Mouse (Mus musculus): ENCODE measurements around the gene Cmss1.

Cmss1 gene

DNA sequence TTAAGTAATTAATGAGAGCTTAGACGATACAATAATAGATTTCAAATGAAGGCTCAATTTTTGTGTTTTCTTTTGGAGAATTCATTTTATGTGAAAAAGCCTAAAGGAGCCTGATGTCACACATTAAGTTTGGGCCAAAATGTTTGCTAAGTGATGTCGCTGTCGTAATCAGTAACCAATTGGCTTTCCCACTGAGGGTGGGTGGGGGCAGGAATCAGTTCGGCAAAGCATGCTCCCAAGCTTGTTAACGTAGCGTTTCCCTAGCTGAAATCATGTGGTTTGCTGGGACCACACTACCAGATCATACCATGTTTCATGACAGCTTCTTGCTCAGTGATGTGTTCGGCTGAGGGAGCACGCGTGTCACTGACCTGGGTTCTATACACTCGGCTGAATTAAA is 91.0 kb downstream of the Cmss1 start:
- no peak for DNase-seq (ENCODE audit: low read depth)

DNA sequence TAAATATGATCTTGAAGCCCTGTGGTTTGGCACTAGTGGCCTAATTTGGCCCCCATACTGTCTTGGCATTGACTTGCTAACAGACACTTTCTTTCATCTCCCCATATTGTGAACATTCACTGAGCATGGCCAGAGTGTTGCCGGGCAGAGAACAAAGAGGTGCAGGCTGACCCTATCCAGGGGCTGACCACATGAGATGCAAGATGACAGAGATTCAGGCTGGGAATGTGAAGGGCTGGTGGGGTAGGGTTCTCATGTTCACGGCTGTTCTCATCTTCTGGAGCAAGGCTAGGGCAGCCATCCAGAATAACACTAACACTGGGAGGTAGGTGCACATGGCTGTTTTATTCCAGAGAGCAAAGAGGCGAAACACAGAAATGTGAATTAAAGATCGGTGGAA is 92.3 kb downstream of the Cmss1 start:
- no peak for DNase-seq (ENCODE audit: low read depth)

DNA sequence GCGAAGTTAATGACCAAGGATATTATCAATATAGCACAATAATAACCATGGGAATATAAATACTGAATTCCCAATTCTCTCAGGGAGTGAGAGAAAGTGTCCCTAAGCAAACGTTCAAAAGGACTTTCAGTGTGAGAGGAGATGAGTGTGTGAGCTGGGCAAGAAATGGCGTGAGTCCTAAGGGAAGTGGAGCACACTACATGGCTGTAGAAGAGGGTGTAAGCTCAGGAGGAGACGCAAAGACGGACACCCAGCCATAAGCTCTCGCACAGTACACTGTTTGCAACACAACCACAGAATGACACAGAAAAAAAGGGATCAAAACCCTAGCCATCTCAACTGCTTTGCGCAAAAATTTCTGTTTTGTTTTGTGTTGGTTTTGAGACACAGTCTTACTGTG is 93.1 kb downstream of the Cmss1 start:
- DNase-seq (ENCODE audit: low read depth) = no peak

DNA sequence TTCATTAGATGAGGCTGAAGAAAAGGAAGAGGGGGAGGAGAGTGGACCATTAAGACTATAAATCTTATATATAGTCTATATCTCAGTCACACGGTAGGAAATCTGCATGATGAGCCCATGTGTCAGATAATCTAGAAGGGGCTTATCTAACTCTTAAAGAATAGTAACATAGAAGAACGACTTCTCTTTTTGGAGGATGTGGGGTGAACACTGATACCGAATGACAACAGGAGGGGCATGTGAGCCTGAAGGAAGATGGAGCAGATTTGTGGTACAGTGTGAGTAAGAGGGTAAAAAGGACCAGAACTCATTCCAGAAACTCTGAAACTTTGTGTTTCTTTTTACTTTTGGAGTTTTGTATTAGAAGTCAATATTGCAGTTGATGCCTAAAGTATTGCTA is 97.6 kb downstream of the Cmss1 start:
- DNase-seq (ENCODE audit: low read depth) = no peak

DNA sequence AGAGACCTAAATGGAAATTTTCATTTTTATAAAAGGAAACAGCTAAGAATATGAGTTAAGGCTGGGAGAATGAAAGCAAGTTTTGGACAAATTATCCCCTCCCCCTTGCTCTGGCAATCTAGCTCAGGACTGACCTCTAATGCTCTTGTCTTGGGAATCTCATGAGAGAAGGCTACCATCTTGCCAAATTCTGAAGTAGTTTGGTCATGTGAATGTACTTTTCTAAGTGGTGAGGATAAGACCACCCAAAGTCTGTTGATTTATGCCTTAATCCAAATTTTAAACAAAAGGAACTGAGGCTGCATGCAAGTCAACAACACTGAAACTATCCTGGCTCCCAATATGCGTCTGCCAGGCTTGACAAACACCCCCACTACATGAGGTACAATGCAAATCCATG is 98.3 kb downstream of the Cmss1 start:
- DNase-seq (ENCODE audit: low read depth) = no peak

DNA sequence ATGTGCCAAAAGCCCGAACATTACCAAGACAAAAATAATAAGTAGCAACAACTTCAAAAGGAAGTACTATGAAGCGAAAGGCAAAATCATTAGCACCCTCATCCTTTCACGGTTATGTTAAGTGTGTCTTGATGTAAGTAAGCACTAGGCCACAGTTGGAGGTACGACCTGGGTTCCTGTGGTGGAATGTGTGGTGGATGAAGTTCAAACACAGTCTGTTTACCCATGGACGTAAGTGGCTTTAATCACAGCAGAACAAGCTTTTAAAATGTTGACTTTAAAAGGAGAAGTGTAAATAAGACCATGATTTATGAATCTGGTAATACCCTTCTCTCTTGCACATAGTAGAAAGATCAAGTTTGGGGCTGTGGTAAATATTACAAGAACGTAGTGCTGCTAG is 100.5 kb downstream of the Cmss1 start:
- no peak for DNase-seq (ENCODE audit: low read depth)

DNA sequence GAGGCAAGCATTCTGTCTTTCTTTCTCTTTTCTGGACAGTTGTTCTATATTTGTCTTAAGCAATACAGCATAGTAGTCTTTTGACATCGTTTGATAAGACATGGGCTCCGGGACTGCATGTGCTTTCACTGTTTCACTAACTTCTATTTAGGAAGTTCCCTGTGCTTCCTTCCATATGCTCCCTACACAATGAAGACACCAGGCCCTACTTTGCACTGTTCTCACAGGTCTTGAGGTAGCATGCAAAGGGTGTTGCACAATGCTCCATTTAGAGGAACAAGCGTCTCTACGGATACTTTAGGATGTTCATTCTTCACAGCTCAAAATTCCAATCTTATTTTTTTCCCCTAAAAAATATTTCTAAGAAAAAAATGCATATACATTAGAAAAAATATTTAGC is 101.9 kb downstream of the Cmss1 start:
- DNase-seq (ENCODE audit: low read depth) = no peak

DNA sequence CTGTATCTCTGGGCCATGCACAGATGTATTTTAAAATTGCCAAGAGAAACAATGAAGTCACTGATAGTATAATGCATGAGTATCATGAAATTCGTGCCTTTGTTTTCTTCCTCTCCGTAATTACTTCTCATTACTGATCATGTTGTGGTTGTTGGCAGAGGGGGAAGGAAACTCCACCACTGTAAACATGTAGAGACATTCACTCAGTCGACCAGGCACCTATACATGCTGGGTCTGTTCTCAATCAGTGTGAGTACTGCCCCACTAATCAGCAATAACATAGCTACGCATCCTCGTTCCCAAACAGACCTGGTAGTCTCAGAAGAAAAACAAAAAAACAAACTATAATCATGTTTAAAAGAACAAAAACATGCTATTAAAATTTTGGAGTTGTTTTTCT is 103.9 kb downstream of the Cmss1 start:
- DNase-seq (ENCODE audit: low read depth) = no peak

DNA sequence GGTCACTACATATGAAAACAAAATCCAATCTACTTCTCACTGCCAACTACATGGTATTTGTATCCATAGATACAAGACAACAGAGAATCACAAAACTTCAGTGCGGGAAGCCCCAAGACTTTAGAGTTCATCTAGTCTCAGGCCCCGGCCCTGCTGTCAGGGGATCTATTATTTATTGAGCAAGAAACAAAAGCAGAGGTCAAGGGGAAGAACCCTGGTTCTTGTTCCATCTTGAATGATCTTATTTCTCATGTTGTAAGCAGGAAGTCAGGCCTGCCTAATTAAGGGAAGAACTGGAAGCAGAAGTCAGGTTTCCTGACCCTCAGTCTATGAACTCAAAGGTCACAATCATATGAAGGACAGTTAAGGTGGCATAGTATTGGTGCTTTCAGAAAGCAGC is 104.4 kb downstream of the Cmss1 start:
- no peak for DNase-seq (ENCODE audit: low read depth)

DNA sequence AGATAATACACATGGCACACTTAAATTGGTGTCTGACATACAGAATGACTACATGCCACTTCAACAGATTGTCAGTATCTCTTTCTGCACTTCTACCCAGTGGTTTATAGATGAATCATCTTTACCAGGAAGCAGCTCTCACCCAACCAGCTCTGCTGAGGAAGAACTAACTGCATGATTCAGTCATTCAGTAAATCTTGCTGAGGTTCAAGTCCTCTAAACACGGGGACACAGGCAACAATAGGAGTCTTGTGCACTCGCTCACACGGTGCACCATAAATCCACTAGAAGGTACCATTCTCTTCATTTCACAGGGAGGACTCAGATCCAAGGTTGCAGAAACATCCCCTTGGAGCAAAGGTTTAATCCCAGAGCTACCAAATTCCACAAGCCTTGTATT is 105.8 kb downstream of the Cmss1 start:
- DNase-seq (ENCODE audit: low read depth) = peak; percentile 36

DNA sequence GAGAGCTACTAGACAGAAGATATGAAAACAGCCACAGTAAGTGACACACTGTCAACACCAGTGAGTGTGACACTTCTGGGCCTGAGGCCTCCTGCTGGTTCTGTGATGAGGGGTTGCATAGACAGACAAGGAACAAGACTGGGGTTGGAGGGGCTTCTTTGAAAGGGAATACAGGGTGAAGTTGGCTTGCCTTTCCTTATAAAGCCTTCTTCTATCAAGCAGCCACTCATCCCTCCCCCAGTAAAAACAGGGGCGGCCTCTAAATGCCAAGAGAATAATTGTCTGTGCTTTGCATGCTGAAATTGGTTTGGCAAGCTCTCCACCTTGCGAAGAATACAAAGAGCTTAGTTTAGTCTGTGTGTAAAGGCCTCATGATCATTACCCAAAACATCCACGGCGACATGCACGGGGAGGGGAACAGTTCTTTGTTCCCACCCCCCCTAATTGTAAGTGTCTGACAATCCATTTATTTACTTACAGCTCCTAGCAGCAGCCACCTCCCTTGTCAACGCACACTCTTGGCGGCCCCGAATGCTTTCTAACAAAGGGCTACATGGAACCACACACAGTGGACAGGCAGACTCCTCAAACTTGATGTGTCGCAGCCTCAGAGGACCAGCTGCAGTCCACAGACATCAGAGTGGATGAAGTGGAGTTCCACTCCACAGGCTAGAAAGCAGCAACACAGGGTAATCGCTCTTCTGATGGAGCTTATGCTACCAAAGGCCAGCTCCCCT is 110.1 kb downstream of the Cmss1 start:
- no peak for DNase-seq (ENCODE audit: low read depth)

DNA sequence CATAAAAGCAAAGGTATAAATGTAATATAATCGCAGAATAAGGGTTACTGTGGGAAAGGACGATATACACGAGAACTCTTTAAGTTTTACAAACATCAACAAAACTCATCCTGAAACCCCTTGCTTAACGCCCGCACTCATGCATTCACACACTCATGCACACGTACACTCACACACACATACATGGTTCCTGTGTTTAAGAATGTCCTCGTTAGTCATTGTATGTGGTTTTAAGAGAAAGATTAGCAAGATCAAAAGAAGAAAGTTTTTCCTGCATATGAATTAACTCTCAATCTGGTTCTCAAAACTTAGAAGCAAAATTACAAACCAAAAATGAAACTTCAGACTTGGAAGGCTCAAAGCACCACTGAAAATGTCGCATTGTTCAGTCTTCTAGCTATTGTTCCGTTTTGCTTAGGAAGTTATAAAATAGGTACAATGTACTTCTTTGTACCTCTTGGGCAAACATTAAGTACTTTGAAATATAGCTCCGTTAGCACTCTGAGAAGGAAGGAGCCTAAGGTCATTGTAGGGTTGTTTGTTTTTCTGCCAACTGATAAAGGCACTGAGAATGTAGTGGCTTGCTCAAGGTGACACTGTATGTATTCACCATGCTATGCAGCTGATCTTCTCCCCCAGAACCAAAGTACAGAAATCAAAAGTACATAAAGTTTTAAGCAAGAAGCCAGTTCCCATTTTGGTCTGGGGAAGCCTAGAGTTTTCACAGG is 111.0 kb downstream of the Cmss1 start:
- DNase-seq (ENCODE audit: low read depth) = no peak

DNA sequence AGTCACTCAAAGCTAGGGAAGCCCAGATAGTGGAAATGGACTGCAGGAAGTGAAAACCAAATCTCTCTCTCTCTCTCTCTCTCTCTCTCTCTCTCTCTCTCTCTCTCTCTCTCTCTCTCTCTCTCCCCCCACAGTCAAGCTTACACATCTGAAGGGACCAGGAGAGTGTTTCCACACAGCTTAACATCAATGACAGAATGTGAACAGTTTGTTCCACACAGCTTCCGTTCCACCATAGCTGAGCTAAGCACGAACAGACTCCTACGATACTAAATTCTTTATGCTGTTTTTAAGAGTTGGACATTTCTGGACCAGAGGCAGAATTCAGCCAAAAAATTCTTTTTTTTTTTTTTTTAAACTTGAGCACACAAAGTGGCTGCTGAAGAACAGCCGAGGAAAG is 114.8 kb downstream of the Cmss1 start:
- DNase-seq (ENCODE audit: low read depth) = no peak

DNA sequence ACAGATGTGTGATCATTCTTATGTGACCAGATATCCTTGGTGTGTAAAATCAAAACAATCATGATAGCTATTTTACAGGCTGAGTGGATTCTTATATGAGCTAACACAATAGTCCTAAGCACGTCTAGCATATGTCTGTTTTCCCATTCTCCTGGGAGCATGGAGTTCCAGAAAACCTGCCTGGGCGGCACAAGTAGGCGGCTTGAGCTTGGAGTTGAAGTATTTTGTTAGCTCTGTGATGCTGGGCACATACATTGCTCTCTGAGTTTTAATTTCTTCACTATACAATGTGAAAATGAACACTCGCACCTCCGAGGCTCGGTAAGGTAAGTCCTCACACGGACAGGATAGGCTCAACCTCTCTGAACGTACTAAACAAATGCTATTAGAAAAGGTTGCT is 116.0 kb downstream of the Cmss1 start:
- DNase-seq (ENCODE audit: low read depth) = no peak

DNA sequence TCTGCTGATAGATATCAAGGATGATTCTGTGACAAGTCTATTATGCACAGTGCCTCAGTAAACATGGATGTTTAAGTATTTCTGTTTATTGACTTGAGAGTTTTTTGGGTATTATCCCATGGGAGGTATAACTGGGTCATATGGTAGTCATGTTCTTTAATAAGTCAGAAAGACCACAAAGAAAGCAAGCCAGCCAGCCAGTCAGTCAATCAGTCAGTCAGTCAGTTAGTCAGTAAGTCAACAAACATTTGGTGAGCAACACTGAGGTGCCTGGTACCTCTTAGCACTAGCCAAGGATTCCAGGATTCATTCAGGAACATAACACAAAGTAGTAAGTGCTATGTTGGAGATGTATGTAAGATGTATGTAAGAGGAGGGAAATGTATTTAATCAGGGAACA is 118.0 kb downstream of the Cmss1 start:
- DNase-seq (ENCODE audit: low read depth) = peak; percentile 55

DNA sequence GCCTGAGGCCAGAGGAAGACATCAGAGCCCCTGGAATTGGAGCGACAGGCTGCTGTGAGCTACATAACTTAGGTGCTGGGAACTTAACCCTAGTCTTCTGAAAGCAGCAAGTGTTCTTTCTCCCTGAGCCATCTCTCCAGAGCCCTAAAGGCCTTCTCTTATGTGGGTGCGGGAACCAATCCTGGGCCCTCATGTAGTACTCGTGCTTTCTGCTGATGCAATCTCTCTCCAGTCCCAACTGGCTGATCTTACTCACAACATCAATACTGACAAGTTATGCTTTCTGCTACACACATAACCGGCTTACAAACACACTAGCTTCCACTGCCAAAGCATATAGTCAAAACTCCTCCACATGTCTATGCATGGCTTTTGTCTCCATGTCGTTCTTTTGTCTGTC is 120.4 kb downstream of the Cmss1 start:
- peak; percentile 36 for DNase-seq (ENCODE audit: low read depth)

DNA sequence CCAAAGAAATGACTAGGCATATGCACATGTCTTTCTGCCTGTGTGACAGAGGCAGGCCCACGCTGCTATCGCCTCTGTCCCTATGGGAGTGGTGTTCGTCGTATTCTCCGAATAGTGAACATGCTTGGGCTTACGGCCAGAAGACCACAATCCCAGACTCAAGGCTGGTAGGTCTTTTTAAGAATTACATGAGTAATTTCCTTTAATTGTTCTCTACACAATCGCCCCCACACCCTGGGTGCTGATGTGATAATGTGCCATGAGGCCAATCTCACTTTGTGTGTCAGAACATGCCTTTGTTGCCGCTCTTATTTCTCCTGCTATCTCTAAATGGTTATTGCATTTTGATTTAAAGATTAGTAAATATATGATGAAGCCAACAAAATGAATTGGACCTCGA is 121.4 kb downstream of the Cmss1 start:
- no peak for DNase-seq (ENCODE audit: low read depth)

DNA sequence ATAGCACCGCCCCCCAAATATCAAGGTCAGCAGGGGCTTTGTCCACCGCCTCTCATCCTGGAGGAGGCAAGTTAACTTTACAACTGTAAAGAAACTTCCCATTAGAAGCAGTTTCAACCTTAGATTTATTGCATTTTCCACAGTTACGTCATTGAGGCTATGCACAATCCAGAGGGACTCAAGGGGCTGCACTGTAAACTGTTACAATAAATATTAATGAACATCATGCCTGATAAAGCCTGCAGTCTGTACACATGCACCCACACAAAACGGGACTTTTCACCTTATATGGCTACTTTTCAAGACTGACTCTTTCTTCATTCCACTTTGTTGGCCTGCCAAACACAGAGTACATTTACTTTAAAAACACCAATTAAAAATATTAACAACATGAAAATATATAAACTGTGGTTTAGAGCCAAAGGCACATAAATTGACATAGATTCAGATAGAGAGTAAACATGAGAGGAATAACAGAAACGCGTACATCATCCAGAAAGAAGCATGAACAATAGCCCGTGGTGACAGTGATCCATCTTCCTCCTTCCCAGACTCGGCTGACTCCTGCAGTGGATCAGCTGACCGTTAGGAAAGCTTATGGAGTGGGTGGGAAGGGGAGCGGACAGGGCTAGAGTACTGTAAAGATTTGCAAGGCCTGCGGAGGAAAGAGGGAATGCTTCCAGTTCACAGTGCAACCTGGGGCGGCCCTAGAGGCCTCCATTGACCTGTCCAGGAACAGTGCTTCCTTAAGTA is 122.4 kb downstream of the Cmss1 start:
- no peak for DNase-seq (ENCODE audit: low read depth)

DNA sequence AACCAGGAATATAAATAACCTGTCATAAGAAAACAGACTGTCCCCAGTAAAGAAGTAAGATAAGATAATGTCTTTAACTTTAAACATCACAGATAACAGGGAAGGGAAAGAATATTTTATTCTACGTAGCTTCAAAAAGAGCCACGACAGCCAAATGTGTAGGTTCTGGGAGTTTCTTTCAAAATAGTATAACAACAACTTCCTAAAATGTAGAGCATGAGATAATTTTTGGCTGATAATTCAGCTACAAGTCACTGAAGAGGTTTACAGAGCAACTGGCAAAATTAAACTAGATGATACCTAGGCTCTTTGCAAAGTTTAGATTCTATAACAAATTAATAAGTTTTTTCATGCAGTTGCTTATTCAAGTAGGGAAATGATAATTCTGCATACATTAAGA is 123.2 kb downstream of the Cmss1 start:
- DNase-seq (ENCODE audit: low read depth) = no peak

DNA sequence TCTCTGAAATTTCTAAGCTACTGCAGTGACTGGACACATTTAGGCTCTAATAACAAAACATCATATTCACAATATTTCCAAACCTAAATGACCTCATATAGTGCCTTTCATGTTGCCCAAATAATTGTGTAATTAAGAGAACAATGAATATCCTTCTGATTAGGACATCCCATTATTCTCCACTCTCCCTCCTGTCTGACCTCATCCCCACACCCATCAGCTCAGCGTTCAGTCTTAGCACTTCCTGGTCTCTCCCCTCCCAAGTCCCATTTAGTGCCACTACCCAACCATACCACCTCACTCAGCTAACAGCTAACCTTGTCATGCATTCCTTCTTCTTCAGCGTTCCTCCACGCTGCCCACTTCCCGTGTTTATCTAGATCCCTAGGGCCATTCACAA is 123.8 kb downstream of the Cmss1 start:
- no peak for DNase-seq (ENCODE audit: low read depth)

DNA sequence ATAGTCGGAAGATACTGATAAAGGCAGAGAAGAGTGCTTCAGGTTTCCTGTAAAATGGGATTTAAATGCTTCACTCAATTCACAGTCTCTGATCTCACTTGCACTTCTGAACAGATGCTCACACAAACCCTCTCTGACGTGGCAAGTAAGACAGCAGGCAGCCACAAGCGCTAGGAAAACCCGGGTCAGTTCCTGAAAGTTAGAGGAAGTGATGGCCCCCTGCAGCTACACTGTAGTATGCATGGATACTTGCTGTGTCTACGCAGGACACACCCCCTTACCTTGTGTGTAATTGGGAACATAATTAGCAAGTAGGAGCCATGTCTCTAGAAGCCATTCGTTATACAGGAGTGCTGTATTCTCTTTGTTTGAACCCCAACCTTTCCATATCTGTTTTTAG is 124.4 kb downstream of the Cmss1 start:
- DNase-seq (ENCODE audit: low read depth) = no peak

DNA sequence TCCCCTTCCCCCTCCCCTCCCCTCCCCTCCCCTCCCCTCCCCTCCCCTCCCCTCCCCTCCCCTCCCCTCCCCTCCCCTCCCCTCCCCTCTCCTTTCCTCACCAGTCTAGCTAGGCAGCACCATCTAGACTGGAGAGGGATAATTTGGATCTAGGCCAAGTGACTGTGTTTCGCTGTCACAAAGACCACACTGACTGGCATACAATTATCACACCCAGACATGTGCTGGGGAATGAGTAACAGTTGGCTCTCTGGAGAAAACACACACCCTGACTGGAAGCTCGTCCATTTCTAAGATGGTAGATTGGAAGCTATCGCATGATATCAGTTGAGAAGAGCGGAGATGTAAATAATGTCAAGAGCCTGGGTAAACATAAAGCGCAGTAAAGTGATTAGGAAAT is 126.9 kb downstream of the Cmss1 start:
- no peak for DNase-seq (ENCODE audit: low read depth)

DNA sequence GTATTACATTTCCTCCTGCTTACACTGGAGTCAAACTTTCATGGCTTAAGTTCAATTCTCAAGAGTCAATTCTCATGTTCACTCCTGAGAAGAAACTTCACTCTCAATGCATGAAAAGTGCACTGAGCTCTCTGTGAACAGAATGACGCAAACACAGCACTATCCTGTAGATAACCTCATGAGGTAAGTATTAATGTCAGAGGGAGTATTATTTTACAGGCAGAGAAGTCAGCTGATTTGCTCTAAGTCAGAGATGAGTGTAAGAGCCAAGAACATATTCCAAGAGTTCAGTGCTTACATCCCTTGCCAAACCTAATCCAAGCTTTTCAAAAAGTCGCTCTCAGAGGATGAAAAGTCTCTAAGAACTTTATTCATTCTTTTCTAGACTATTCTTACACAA is 128.2 kb downstream of the Cmss1 start:
- DNase-seq (ENCODE audit: low read depth) = peak; percentile 73
